Mouse (Mus musculus) MEL (cell line): ENCODE measurements at regions not wholly inside any gene's neighbourhood (a gene's known extent, or its start where the extent isn't known, plus 50 kb on each side); places are given as distances from the start of the nearest gene placed in this dataset.

Experiments
- DNase-seq: peaks from one replicate; pipeline ENCODE4 v3.0.0; 2011; ENCODE audit warnings: low read depth, low spot score
- H3K27ac ChIP-seq: 2 replicates; pipeline ENCODE4 v1.5.1; 2012; ENCODE audit warnings: low read depth, mild to moderate bottlenecking, control low read depth, low read length, moderate library complexity; ENCODE audit not compliant: control insufficient read depth
- H3K27me3 ChIP-seq, 2 experiments: fragments of 150-350 bp in 1 of 2; sonication (generic) in 1 of 2; 2 replicates each; pipeline ENCODE4 v1.6.1; 2012; ENCODE audit warnings: low read length in 2 of 2, mild to moderate bottlenecking in 2 of 2, improper control_type of control experiment in 1 of 2, moderate library complexity in 1 of 2; ENCODE audit not compliant: insufficient read depth in 2 of 2, control insufficient read depth in 1 of 2
- H3K36me3 ChIP-seq, 2 experiments: 2 replicates each; pipeline ENCODE4 v1.6.1; 2012 to 2014; ENCODE audit warnings: low read length in 2 of 2, improper control_type of control experiment in 1 of 2, inconsistent platforms in 1 of 2, mild to moderate bottlenecking in 1 of 2; ENCODE audit not compliant: insufficient read depth in 2 of 2, control insufficient read depth in 1 of 2
- H3K4me1 ChIP-seq, 2 experiments: fragments of 150-350 bp in 1 of 2; sonication (generic) in 1 of 2; 2 replicates each; pipeline ENCODE4 v1.6.1; 2012; ENCODE audit warnings: low read length in 2 of 2, improper control_type of control experiment in 1 of 2, mild to moderate bottlenecking in 1 of 2; ENCODE audit not compliant: insufficient read depth in 2 of 2, control insufficient read depth in 1 of 2
- H3K4me3 ChIP-seq, 2 experiments: fragments of 150-350 bp in 1 of 2; sonication (generic) in 1 of 2; 2 replicates each; pipeline ENCODE4 v1.5.1; 2012; ENCODE audit warnings: low read depth in 2 of 2, low read length in 2 of 2, mild to moderate bottlenecking in 2 of 2, moderate library complexity in 2 of 2, control low read depth in 1 of 2, improper control_type of control experiment in 1 of 2; ENCODE audit not compliant: control insufficient read depth in 1 of 2, insufficient read depth in 1 of 2
- H3K79me2 ChIP-seq: 2 replicates; pipeline ENCODE4 v1.6.1; 2012; ENCODE audit warnings: mild to moderate bottlenecking, low read length, moderate library complexity; ENCODE audit not compliant: control insufficient read depth, poor library complexity, insufficient read depth
- H3K9ac ChIP-seq: 2 replicates; pipeline ENCODE4 v1.6.1; 2012; ENCODE audit warnings: low read depth, mild to moderate bottlenecking, control low read depth, low read length, moderate library complexity; ENCODE audit not compliant: control insufficient read depth, poor library complexity, severe bottlenecking
- H3K9me3 ChIP-seq: fragments of 150-350 bp; sonication (generic); replicated peaks from 2 replicates; pipeline ENCODE4 v1.6.1; 2012; ENCODE audit warnings: mild to moderate bottlenecking, low read length, improper control_type of control experiment, moderate library complexity; ENCODE audit not compliant: insufficient read depth
- CHD1 ChIP-seq: IDR thresholded peaks from 2 replicates; pipeline ENCODE4 v1.6.1; 2012; ENCODE audit warnings: low read depth, mild to moderate bottlenecking, inconsistent platforms, low read length, improper control_type of control experiment
- CTCF ChIP-seq, 3 experiments: IDR thresholded peaks in 2 of 3; conservative IDR thresholded peaks in 1 of 3; 2 replicates each; pipeline ENCODE4 v1.5.1; 2011 to 2012; ENCODE audit warnings: low read length in 3 of 3, low read depth in 2 of 3, mild to moderate bottlenecking in 2 of 3, improper control_type of control experiment in 1 of 3, inconsistent platforms in 1 of 3, mixed read lengths in 1 of 3, moderate library complexity in 1 of 3; ENCODE audit not compliant: control insufficient read depth in 1 of 3, insufficient read depth in 1 of 3, poor library complexity in 1 of 3, severe bottlenecking in 1 of 3
- EP300 ChIP-seq, 2 experiments: IDR thresholded peaks; 2 replicates each; pipeline ENCODE4 v1.6.1; 2011; ENCODE audit warnings: improper control_type of control experiment in 2 of 2, low read length in 2 of 2, low read depth in 1 of 2, mild to moderate bottlenecking in 1 of 2
- GATA1 ChIP-seq: IDR thresholded peaks from 2 replicates; pipeline ENCODE4 v1.6.1; 2011; ENCODE audit warnings: low read depth, low read length, improper control_type of control experiment
- HCFC1 ChIP-seq: IDR thresholded peaks from 2 replicates; pipeline ENCODE4 v1.6.1; 2012; ENCODE audit warnings: low read depth, mild to moderate bottlenecking, inconsistent platforms, low read length, improper control_type of control experiment, moderate library complexity
- JUND ChIP-seq: IDR thresholded peaks from 2 replicates; pipeline ENCODE4 v1.6.1; 2011; ENCODE audit warnings: low read depth, mild to moderate bottlenecking, improper control_type of control experiment, low read length
- KAT2A ChIP-seq: conservative IDR thresholded peaks from 2 replicates; pipeline ENCODE4 v1.6.1; 2012; ENCODE audit warnings: low read depth, low read length, improper control_type of control experiment, inconsistent platforms
- MAFK ChIP-seq: IDR thresholded peaks from 2 replicates; pipeline ENCODE4 v1.6.1; 2011; ENCODE audit warnings: low read depth, mild to moderate bottlenecking, low read length, improper control_type of control experiment, borderline replicate concordance
- MAX ChIP-seq: IDR thresholded peaks from 2 replicates; pipeline ENCODE4 v1.6.1; 2011; ENCODE audit warnings: low read length, improper control_type of control experiment
- MAZ ChIP-seq: IDR thresholded peaks from 2 replicates; pipeline ENCODE4 v1.6.1; 2012; ENCODE audit warnings: low read depth, mild to moderate bottlenecking, inconsistent platforms, low read length, improper control_type of control experiment
- MXI1 ChIP-seq: IDR thresholded peaks from 2 replicates; pipeline ENCODE4 v1.6.1; 2011; ENCODE audit warnings: mild to moderate bottlenecking, low read depth, low read length, improper control_type of control experiment
- MYB ChIP-seq: IDR thresholded peaks from 2 replicates; pipeline ENCODE4 v1.6.1; 2011; ENCODE audit warnings: mild to moderate bottlenecking, low read depth, low read length, improper control_type of control experiment
- NELFE ChIP-seq: IDR thresholded peaks from 2 replicates; pipeline ENCODE4 v1.6.1; 2011; ENCODE audit warnings: low read depth, low read length, improper control_type of control experiment
- NRF1 ChIP-seq: IDR thresholded peaks from 2 replicates; pipeline ENCODE4 v1.6.1; 2014; ENCODE audit warnings: low read depth, mild to moderate bottlenecking, inconsistent platforms, low read length, improper control_type of control experiment, moderate library complexity; ENCODE audit not compliant: poor library complexity, insufficient read depth, severe bottlenecking
- POLR2AphosphoS2 ChIP-seq: IDR thresholded peaks from 2 replicates; pipeline ENCODE4 v1.6.1; 2011; ENCODE audit warnings: low read length, improper control_type of control experiment
- SIN3A ChIP-seq: IDR thresholded peaks from 2 replicates; pipeline ENCODE4 v1.6.1; 2012; ENCODE audit warnings: low read length, improper control_type of control experiment, inconsistent platforms
- SMC3 ChIP-seq: IDR thresholded peaks from 2 replicates; pipeline ENCODE4 v1.6.1; 2011; ENCODE audit warnings: low read depth, low read length, improper control_type of control experiment
- TAL1 ChIP-seq: IDR thresholded peaks from 2 replicates; pipeline ENCODE4 v1.6.1; 2012; ENCODE audit warnings: mild to moderate bottlenecking, inconsistent platforms, low read length, moderate library complexity, mixed read lengths
- TBP ChIP-seq: IDR thresholded peaks from 2 replicates; pipeline ENCODE4 v1.8.0; 2011; ENCODE audit warnings: low read depth, low read length, improper control_type of control experiment
- TCF12 ChIP-seq: IDR thresholded peaks from 2 replicates; pipeline ENCODE4 v1.6.1; 2014; ENCODE audit warnings: low read depth, mild to moderate bottlenecking, inconsistent platforms, low read length, improper control_type of control experiment, moderate library complexity
- UBTF ChIP-seq: IDR thresholded peaks from 2 replicates; pipeline ENCODE4 v1.6.1; 2012; ENCODE audit warnings: low read depth, mild to moderate bottlenecking, inconsistent platforms, low read length, improper control_type of control experiment, moderate library complexity, borderline replicate concordance; ENCODE audit not compliant: insufficient read depth
- USF1 ChIP-seq: IDR thresholded peaks from 2 replicates; pipeline ENCODE4 v1.6.1; 2014; ENCODE audit warnings: low read depth, mild to moderate bottlenecking, inconsistent platforms, low read length, improper control_type of control experiment, moderate library complexity
- USF2 ChIP-seq, 2 experiments: IDR thresholded peaks; 2 replicates each; pipeline ENCODE4 v1.6.1; 2011 to 2012; ENCODE audit warnings: improper control_type of control experiment in 2 of 2, low read length in 2 of 2, borderline replicate concordance in 1 of 2, inconsistent platforms in 1 of 2, low read depth in 1 of 2, mild to moderate bottlenecking in 1 of 2; ENCODE audit not compliant: insufficient read depth in 1 of 2
- ZNF384 ChIP-seq: IDR thresholded peaks from 2 replicates; pipeline ENCODE4 v1.6.1; 2012; ENCODE audit warnings: low read depth, mild to moderate bottlenecking, inconsistent platforms, low read length, improper control_type of control experiment

DNA sequence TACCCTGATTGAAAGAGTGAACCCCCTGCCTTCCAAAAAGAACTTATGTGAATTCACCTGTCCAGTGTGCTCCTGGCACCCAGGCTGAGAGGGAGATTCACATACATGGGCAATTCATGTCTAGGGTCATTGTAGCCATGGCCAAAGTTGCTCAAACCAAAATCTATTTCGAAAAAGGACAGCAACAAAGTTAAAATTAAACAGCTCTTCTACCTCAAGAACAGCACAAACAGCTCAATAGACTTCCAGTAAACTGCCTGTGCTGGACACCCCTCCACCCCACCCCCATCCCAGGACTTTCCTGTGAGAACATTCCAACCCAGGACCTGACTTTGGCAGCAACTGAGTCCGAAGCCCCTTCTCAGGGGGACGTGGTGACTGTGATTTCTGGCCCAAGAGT is 218.3 kb upstream of the Tmem72 start:
- no peak for DNase-seq
- Histone ChIP-seq H3K36me3 (no peaks in the 10 kb centered on the region), H3K79me2 (no peaks in the 10 kb centered on the region), H3K27me3 (no peaks in the 10 kb centered on the region), H3K9me3 (no peaks in the 10 kb centered on the region), H3K27ac (no peak overlapping the region), H3K4me3 (no peak overlapping the region), H3K4me1 (no peaks in the 10 kb centered on the region), H3K9ac (no peak overlapping the region)
- TF ChIP-seq NRF1 = no peak
- no peak for TF ChIP-seq TCF12
- TF ChIP-seq TAL1 = no peak
- no peak for TF ChIP-seq NELFE
- no peak for TF ChIP-seq ZNF384
- TF ChIP-seq CTCF (IDR thresholded peaks at IDR 0.05 in 2 of 3, conservative IDR thresholded peaks at IDR 0.05 in 1 of 3; ENCODE audit: control insufficient read depth in 1 of 3, insufficient read depth in 1 of 3, low read depth in 2 of 3, low read length in 3 of 3, poor library complexity in 1 of 3, severe bottlenecking in 1 of 3) = no peak
- TF ChIP-seq SIN3A = no peak
- no peak for TF ChIP-seq MAFK
- TF ChIP-seq TBP = no peak
- TF ChIP-seq MAZ = no peak
- no peak for TF ChIP-seq GATA1
- no peak for TF ChIP-seq MXI1
- no peak for TF ChIP-seq POLR2AphosphoS2

- Histone ChIP-seq H3K4me1 (no peaks in the 10 kb centered on the region), H3K9ac (no peak overlapping the region), H3K36me3 (no peaks in the 10 kb centered on the region), H3K79me2 (no peaks in the 10 kb centered on the region), H3K4me3 (no peak overlapping the region), H3K9me3 (no peaks in the 10 kb centered on the region), H3K27ac (no peak overlapping the region), H3K27me3 (no peaks in the 10 kb centered on the region)
- TF ChIP-seq KAT2A = no peak
- TF ChIP-seq USF1 = no peak
- no peak for TF ChIP-seq USF2 (IDR thresholded peaks at IDR 0.05; ENCODE audit: borderline replicate concordance in 1 of 2, insufficient read depth in 1 of 2, low read depth in 1 of 2, low read length in 2 of 2)
- TF ChIP-seq CHD1 = no peak
- TF ChIP-seq MYB = no peak
- no peak for TF ChIP-seq NRF1
- TF ChIP-seq SMC3 = no peak
- TF ChIP-seq MAX = no peak
- no peak for TF ChIP-seq JUND
- no peak for TF ChIP-seq EP300 (IDR thresholded peaks at IDR 0.05; ENCODE audit: low read depth in 1 of 2, low read length in 2 of 2)
- TF ChIP-seq GATA1 = no peak
- no peak for TF ChIP-seq HCFC1
- no peak for TF ChIP-seq CTCF (IDR thresholded peaks at IDR 0.05 in 2 of 3, conservative IDR thresholded peaks at IDR 0.05 in 1 of 3; ENCODE audit: control insufficient read depth in 1 of 3, insufficient read depth in 1 of 3, low read depth in 2 of 3, low read length in 3 of 3, poor library complexity in 1 of 3, severe bottlenecking in 1 of 3)
- no peak for TF ChIP-seq UBTF
- no peak for TF ChIP-seq POLR2AphosphoS2
- no peak for DNase-seq
Observed at GRCm38 (mm10) chr6:116941576-116941975, 224.9 kb upstream of the Tmem72 start.
